Mouse (Mus musculus) regulatory T cell (primary cell): ENCODE results near the gene Pigh.

ENCODE experiments used
- in situ Hi-C: fragments of 300-600 bp; cut with MboI, MseI; formaldehyde crosslinking; loops from one replicate; pipeline ENCODE4 v1.15.1; 2025; ENCODE audit warnings: high pct_unique_total_duplicates

Gene Pigh

GRCm38 (mm10) chr12:79089182-79089812 lies at the start of gene Pigh:
Pigh (minus strand) TSS chr12:79089651.
- in situ Hi-C loops: no loop called here

GRCm38 (mm10) chr12:79138999-79139398 lies 49.5 kb upstream of the Pigh start:
- in situ Hi-C loops: no loop called here

GRCm38 (mm10) chr12:79136949-79137348 lies 47.5 kb upstream of the Pigh start:
- in situ Hi-C loops: no loop called here

GRCm38 (mm10) chr12:79135105-79135504 lies 45.7 kb upstream of the Pigh start:
- in situ Hi-C loops: no loop called here

- in situ Hi-C loops: no loop called here
These were observed 45.2 kb upstream of the Pigh start for GRCm38 (mm10) chr12:79134676-79135075.

GRCm38 (mm10) chr12:79131706-79132460 lies 42.4 kb upstream of the Pigh start:
- in situ Hi-C loops: no loop called here

GRCm38 (mm10) chr12:79131178-79131675 lies 41.8 kb upstream of the Pigh start:
- in situ Hi-C loops: no loop called here

- in situ Hi-C loops: no loop called here
These were observed 41.1 kb upstream of the Pigh start, which contains the start of gene Arg2 for GRCm38 (mm10) chr12:79130299-79131177. Arg2 (plus strand) TSS chr12:79130777.

- in situ Hi-C loops: loop anchor here (25.0 kb wide), 1 partner anchor 561 kb away; no protein-coding TSS in a partner anchor
These were observed 33.4 kb upstream of the Pigh start for GRCm38 (mm10) chr12:79122820-79123219.

GRCm38 (mm10) chr12:79118991-79119390 lies 29.5 kb upstream of the Pigh start:
- in situ Hi-C loops: loop anchor here (25.0 kb wide), 1 partner anchor 557 kb away; no protein-coding TSS in a partner anchor

GRCm38 (mm10) chr12:79105312-79105711 lies 15.9 kb upstream of the Pigh start:
- in situ Hi-C loops: loop anchor here (25.0 kb wide), 1 partner anchor 543 kb away; no protein-coding TSS in a partner anchor

GRCm38 (mm10) chr12:79104544-79104943 lies 15.1 kb upstream of the Pigh start:
- in situ Hi-C loops: loop anchor here (5.0 to 25.0 kb wide), 2 partner anchors 82 to 542 kb away; no protein-coding TSS in a partner anchor

- in situ Hi-C loops: loop anchor here (5.0 to 25.0 kb wide), 2 partner anchors 81 to 541 kb away; no protein-coding TSS in a partner anchor
These were observed 14.3 kb upstream of the Pigh start for GRCm38 (mm10) chr12:79103773-79104172.

- in situ Hi-C loops: loop anchor here (5.0 kb wide), 1 partner anchor 180 kb away; no protein-coding TSS in a partner anchor
These were observed 7.8 kb upstream of the Pigh start for GRCm38 (mm10) chr12:79097106-79097752.

- in situ Hi-C loops: no loop called here
These were observed 3.1 kb upstream of the Pigh start for GRCm38 (mm10) chr12:79092569-79092968.

GRCm38 (mm10) chr12:79073362-79073761 lies 16.1 kb downstream of the Pigh start:
- in situ Hi-C loops: no loop called here

GRCm38 (mm10) chr12:79072576-79072975 lies 16.9 kb downstream of the Pigh start:
- in situ Hi-C loops: no loop called here

- in situ Hi-C loops: no loop called here
These were observed 18.6 kb downstream of the Pigh start for GRCm38 (mm10) chr12:79070736-79071333.

GRCm38 (mm10) chr12:79069916-79070315 lies 19.5 kb downstream of the Pigh start:
- in situ Hi-C loops: no loop called here

GRCm38 (mm10) chr12:79069187-79069608 lies 20.3 kb downstream of the Pigh start:
- in situ Hi-C loops: no loop called here
